Mouse (Mus musculus) T-helper 2 cell (primary cell): Measurements from ENCODE around the gene Tubb4b.

Source experiments
- in situ Hi-C: fragments of 300-600 bp; cut with MboI, MseI; formaldehyde crosslinking; loops from one replicate; pipeline ENCODE4 v1.15.1; 2025; ENCODE audit warnings: high pct_unique_total_duplicates

Gene Tubb4b

GRCm38 (mm10) chr2:25224492-25224765, at the start of gene Tubb4b:
TSS of gene Tubb4b (minus strand) at chr2:25224702.
- in situ Hi-C loops, result no loop called here

GRCm38 (mm10) chr2:25273010-25273409, 48.5 kb upstream of the Tubb4b start:
- in situ Hi-C loops, result loop anchor here (5.0 to 25.0 kb wide), 2 partner anchors 59 to 886 kb away; partner anchors contain the start of gene Man1b1

- in situ Hi-C loops, result loop anchor here (5.0 to 25.0 kb wide), 2 partner anchors 60 to 885 kb away; partner anchors contain the start of gene Man1b1
These were observed 48.0 kb upstream of the Tubb4b start for GRCm38 (mm10) chr2:25272515-25272914.

DNA sequence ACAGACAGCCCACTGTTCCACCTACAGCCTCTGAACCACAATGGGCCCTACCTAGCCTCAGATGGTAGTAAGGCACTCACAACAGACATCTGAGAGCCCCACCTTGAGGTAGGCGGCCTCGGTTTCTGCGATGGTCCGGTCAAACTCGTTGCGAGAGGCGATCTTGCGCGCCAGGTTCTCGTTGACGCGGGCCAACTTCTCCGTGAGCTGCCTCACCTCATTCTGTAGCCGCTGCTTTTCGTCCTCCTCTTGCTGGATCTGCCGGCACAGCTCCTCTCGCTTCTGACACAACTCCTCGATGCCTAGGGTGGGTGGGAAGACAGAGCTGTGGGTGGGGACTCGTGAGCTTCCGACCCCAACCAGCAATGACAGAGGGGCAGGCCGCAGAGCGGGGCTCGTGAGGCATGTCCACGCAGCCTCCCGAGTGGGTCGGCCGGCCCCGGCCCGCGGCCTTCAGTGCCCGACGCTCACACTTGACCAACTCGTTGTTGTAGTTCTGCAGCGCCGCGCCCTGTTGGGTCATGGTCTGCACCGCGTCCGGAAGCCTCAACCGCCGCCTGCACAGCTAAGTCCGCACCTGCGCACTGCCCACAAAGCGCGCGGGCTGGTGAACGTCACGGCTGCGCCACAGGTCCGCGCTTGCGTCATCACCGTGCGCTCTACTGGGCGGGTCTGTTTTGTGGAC, 47.5 kb upstream of the Tubb4b start, which contains the start of the genes Ssna1 and Anapc2:
TSS of gene Ssna1 (minus strand) at position 612 of the 685 bp plus-strand sequence.
TSS of gene Anapc2 (plus strand) at position 652 of the 685 bp plus-strand sequence.
- in situ Hi-C loops, result loop anchor here (5.0 to 25.0 kb wide), 2 partner anchors 60 to 885 kb away; partner anchors contain the start of gene Man1b1

- in situ Hi-C loops, result loop anchor here (25.0 kb wide), 1 partner anchor 881 kb away; no protein-coding TSS in a partner anchor
These were observed 43.3 kb upstream of the Tubb4b start for GRCm38 (mm10) chr2:25267746-25268309.

DNA sequence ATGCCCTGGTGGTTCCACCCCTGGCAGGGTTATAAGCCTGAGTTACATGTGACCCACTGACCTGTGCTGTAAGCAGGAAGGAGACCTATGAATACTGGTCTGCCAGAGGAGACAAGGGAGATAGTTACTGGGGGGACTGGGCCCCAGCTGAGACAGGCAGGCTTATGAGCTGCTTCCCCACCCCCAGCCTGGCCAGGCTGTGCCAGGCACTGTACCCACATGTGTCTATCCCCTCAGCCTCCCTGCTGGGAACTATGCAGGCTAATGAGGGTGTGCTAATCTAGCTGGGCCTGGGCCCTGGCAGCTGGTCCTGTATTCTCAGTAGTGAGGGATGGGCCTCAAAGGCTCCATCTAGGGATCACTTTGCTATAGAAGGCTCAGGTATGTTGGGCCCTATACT, 42.7 kb upstream of the Tubb4b start:
- in situ Hi-C loops, result loop anchor here (25.0 kb wide), 1 partner anchor 880 kb away; no protein-coding TSS in a partner anchor

DNA sequence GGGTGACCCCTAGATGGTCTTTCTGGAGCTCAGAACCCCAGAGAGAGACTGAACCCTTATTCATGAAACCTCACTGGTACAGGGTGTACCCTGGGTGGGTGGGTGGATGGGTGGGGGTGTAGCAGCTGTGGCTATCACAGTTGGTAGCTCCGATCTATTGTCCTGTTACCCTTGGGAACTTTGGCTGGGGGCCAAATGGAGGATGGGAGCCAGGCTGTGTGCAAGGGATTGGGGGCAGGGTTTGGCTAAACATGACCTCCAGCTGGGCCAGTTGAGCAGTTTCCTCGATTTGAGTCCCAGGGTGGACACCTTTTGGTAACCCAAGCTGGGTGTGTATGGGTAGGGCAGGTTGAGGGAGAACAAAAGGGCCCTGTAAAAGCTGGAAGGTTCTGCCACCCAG, 42.2 kb upstream of the Tubb4b start:
- in situ Hi-C loops, result loop anchor here (25.0 kb wide), 1 partner anchor 879 kb away; no protein-coding TSS in a partner anchor

DNA sequence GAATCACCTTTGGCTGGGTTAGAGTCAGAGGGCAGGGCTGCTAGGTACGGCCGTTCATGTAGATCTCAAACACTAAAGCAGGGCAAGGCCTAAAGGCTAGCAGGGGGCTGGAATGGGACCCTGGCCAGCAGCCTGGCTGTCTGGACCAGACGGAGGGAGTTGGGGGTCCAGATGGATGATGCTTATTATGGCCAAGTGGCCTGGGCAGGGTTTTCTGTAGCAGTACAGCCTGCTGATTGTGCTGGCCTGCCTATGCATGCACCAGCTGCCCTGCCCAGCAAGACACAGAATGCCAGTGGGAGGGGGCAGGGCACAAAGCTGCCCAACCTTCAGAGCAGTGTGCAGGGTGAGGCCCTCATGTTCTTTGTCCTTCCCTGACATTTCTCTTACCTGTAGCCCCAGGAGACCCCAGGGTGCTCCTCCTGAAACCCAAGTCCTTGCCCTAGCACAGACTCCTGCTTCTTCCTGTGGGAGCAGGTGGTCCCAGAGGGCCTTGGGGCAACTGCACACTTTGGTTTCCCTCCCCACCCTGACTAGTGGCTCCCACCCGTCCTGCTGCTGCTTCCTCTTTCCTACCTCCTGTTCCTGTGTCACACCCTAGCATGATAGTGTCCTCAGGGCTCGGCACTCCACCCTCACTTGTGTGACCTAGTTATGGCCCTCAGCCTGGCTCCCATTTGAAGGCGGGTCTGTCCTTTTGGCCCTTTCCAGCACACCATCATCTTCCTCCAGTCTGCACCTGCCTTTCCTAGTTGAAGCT, 41.6 kb upstream of the Tubb4b start:
- in situ Hi-C loops, result loop anchor here (25.0 kb wide), 1 partner anchor 879 kb away; no protein-coding TSS in a partner anchor

- in situ Hi-C loops, result loop anchor here (25.0 kb wide), 1 partner anchor 878 kb away; no protein-coding TSS in a partner anchor
These were observed 40.3 kb upstream of the Tubb4b start for GRCm38 (mm10) chr2:25264851-25265250.

- in situ Hi-C loops, result loop anchor here (25.0 kb wide), 1 partner anchor 877 kb away; no protein-coding TSS in a partner anchor
These were observed 39.8 kb upstream of the Tubb4b start for GRCm38 (mm10) chr2:25264286-25264660.

- in situ Hi-C loops, result loop anchor here (25.0 kb wide), 1 partner anchor 876 kb away; no protein-coding TSS in a partner anchor
These were observed 39.3 kb upstream of the Tubb4b start for GRCm38 (mm10) chr2:25263623-25264285.

DNA sequence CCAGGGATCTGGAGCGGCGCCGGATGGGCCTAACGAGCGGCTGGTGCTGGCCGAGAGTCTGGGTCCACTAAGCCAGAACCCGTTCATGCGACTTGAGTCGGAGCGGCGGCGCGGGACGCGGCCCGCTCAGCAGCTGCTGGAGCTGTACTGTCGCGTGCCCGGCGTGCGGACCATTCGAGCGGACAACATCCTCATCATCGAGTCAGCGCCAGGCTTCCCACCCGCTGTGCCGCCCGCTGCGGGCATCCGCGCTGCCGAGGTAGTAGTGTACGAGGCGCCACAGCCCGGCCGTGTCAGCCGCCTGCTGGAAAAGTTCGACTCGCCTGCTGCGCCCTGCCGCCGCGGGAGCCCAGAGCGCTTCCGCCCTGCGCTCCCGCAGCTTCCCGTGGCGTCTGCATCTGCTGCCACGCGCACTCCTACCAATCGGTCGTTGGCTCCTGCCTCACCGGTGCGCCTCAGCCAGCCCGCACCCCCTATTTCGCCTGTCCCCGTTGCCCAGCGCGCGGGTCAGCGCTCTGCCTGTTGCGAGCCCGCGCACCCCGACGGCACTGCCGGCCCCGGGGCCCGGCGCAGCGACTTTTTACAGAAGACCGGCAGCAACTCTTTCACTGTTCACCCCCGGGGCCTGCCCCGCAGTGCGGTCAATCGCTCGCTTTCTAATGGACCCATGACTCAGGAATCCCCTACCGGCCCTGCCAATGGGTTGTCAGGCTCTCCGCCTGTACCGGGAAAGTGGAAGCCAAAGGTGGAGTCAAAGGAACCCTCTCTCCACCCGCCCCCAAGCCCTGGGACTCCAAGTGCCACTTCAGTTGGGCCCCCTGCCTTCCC, 38.5 kb upstream of the Tubb4b start:
- in situ Hi-C loops, result loop anchor here (25.0 kb wide), 1 partner anchor 876 kb away; no protein-coding TSS in a partner anchor

DNA sequence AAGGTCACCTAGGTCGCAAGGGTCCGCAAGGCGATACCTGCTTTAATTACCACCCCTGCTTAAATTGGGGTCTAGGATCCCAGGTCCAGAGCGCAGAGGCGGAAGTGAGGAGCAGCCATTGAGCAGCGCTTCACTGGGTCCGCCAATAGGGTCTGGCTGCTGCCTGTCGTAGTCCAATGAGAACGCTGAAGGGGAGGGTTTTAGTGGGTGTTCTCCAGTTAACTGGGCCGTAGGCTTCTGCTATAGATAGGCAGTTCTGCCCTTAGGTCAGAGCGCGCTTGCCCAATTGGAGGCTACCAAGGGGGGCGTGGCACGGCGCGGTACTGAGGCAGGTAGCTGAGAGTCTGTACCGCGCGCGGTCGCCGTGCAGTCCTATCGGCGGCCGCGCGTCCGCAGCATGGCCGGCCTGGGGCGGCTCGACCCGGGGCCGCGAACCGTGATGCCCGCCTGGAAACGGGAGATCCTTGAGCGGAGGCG, 37.8 kb upstream of the Tubb4b start, which contains the start of gene Tprn:
TSS of gene Tprn (plus strand) at position 328 of the 477 bp plus-strand sequence.
- in situ Hi-C loops, result loop anchor here (25.0 kb wide), 1 partner anchor 875 kb away; no protein-coding TSS in a partner anchor

GRCm38 (mm10) chr2:25261870-25262269, 37.4 kb upstream of the Tubb4b start:
- in situ Hi-C loops, result loop anchor here (25.0 kb wide), 1 partner anchor 875 kb away; no protein-coding TSS in a partner anchor

GRCm38 (mm10) chr2:25258887-25259286, 34.4 kb upstream of the Tubb4b start:
- in situ Hi-C loops, result loop anchor here (25.0 kb wide), 1 partner anchor 872 kb away; no protein-coding TSS in a partner anchor

DNA sequence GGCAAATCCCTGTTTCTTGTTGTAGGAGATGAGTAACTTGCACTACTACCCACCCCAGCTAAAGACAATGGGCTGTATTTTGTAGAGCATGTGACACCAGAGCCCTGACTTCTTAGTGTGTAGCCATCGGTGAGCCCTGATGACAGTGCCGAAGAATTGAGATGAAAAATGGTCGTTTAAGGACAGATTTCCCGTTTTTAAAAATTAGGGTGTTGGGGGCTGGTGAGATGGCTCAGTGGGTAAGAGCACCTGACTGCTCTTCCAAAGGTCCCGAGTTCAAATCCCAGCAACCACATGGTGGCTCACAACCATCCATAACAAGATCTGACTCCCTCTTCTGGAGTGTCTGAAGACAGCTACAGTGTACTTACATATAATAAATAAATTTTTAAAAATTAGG, 32.7 kb upstream of the Tubb4b start:
- in situ Hi-C loops, result loop anchor here (25.0 kb wide), 1 partner anchor 870 kb away; no protein-coding TSS in a partner anchor

GRCm38 (mm10) chr2:25256443-25257109, 32.1 kb upstream of the Tubb4b start:
- in situ Hi-C loops, result loop anchor here (25.0 kb wide), 1 partner anchor 869 kb away; no protein-coding TSS in a partner anchor

GRCm38 (mm10) chr2:25255284-25255779, 30.8 kb upstream of the Tubb4b start, which contains the start of gene Tmem203:
TSS of gene Tmem203 (plus strand) at chr2:25255439.
- in situ Hi-C loops, result loop anchor here (25.0 kb wide), 1 partner anchor 868 kb away; no protein-coding TSS in a partner anchor

DNA sequence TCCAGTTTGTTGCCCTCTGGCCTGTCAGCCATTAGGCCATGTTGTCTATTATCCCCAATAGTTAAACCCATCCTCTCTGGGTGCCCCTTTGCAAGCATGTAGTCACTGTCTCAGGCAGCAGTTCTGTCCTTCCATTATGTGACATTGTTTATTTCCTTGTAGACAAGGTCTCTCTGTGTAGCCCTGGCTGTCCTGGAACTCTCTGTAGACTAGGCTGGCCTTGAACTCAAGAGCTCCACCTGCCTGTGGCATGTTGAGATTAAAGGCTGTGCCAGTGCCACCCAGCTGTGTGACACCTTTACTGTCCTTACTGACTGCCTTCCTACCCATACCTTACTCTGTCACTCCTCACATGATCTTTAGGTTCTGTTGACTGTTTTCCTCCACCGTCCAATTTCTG, 27.8 kb upstream of the Tubb4b start:
- in situ Hi-C loops, result loop anchor here (25.0 kb wide), 1 partner anchor 865 kb away; no protein-coding TSS in a partner anchor
